Mouse (Mus musculus): ENCODE results near the gene Ticam1.

DNA sequence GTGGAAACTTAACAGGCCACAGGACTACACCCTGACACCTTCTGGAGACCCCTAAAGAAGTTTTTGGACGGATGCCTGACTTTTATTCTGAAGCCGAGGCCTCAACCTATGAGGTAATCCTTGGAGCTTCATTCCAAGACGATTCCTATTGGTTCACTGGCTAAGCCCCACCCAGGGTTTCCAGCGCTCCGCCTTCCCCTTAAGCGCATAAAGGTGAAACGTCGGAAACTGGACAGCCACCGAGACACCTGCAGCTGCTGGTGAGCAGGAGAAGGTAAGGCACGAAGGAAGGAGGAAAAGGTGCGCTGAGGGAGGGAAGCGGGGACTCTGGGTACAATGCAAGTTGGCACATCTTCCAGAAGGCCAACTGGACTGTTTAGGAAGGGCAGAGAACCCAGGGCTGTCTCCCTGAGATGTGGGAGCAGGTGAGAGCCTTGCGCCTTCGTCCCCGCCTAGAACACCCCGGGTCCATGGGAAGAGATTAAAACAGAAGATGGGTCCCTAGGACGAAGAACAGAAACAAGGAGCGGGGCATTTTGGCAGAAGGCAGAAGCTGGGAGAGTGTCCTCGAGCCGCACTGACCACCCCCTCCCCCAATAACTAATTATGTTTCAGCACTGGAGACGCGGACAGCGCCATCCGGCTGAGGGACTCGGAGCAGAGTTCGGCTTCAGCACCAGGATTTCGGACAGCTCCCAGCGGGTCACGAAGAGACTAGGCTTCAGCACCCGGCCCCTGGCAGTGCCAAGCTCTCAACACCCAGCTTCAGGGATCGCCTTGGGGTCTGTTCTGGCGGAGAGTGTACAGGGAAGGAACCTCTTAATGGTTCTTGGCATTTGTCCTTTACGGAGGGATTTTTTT is 34.8 kb downstream of the Ticam1 start:
- TF ChIP-seq CTCF (conservative IDR thresholded peaks at IDR 0.05; ENCODE audit: low read length), result no peak
- no peak for TF ChIP-seq NANOG (IDR thresholded peaks at IDR 0.05; ENCODE audit: borderline replicate concordance, low read length)
